Mouse (Mus musculus) cerebellum, adult 11 months (tissue): ENCODE results near the gene Fyb2.
A peak's percentile ranks its signal among the peaks of the same experiment; 100 is the strongest.

Experiments
- DNase-seq: peaks from one replicate; pipeline ENCODE4 v3.0.0; 2022

The Fyb2 gene

GRCm38 (mm10) chr4:104913291-104914129 lies at the start of gene Fyb2:
Fyb2 (plus strand) TSS chr4:104913456.
- no peak for DNase-seq

- DNase-seq: no peak
Observed at GRCm38 (mm10) chr4:104864397-104864796, 48.9 kb upstream of the Fyb2 start.

GRCm38 (mm10) chr4:104869581-104869980 lies 43.7 kb upstream of the Fyb2 start:
- DNase-seq: no peak

GRCm38 (mm10) chr4:104870196-104870595 lies 43.1 kb upstream of the Fyb2 start:
- no peak for DNase-seq

- no peak for DNase-seq
Observed at GRCm38 (mm10) chr4:104875832-104876231, 37.4 kb upstream of the Fyb2 start.

- no peak for DNase-seq
Observed at GRCm38 (mm10) chr4:104876323-104876722, 36.9 kb upstream of the Fyb2 start, which contains the start of gene C8a. C8a (minus strand) TSS chr4:104876398.

GRCm38 (mm10) chr4:104887486-104887885 lies 25.8 kb upstream of the Fyb2 start:
- DNase-seq: no peak

- no peak for DNase-seq
Observed at GRCm38 (mm10) chr4:104888499-104889262, 24.6 kb upstream of the Fyb2 start.

- no peak for DNase-seq
Observed at GRCm38 (mm10) chr4:104891708-104892107, 21.5 kb upstream of the Fyb2 start.

- no peak for DNase-seq
Observed at GRCm38 (mm10) chr4:104893588-104893987, 19.7 kb upstream of the Fyb2 start.

GRCm38 (mm10) chr4:104894004-104894734 lies 19.1 kb upstream of the Fyb2 start:
- peak; percentile 52 for DNase-seq

GRCm38 (mm10) chr4:104902836-104903235 lies 10.4 kb upstream of the Fyb2 start:
- DNase-seq: no peak

GRCm38 (mm10) chr4:104905049-104905448 lies 8.2 kb upstream of the Fyb2 start:
- no peak for DNase-seq

- peak; percentile 38 for DNase-seq
Observed at GRCm38 (mm10) chr4:104911685-104912084, 1.6 kb upstream of the Fyb2 start.

GRCm38 (mm10) chr4:104914711-104915247 lies 1.5 kb downstream of the Fyb2 start:
- DNase-seq: no peak

GRCm38 (mm10) chr4:104918017-104918416 lies 4.8 kb downstream of the Fyb2 start:
- DNase-seq: no peak

GRCm38 (mm10) chr4:104925383-104925782 lies 12.1 kb downstream of the Fyb2 start:
- no peak for DNase-seq

GRCm38 (mm10) chr4:104929165-104929564 lies 15.9 kb downstream of the Fyb2 start:
- no peak for DNase-seq

GRCm38 (mm10) chr4:104933620-104934019 lies 20.4 kb downstream of the Fyb2 start:
- DNase-seq: no peak

GRCm38 (mm10) chr4:104934997-104935396 lies 21.7 kb downstream of the Fyb2 start:
- DNase-seq: no peak

- DNase-seq: no peak
Observed at GRCm38 (mm10) chr4:104935436-104935835, 22.2 kb downstream of the Fyb2 start.

- DNase-seq: no peak
Observed at GRCm38 (mm10) chr4:104936011-104936410, 22.8 kb downstream of the Fyb2 start.

GRCm38 (mm10) chr4:104939535-104939934 lies 26.3 kb downstream of the Fyb2 start:
- DNase-seq: no peak
